Mouse (Mus musculus) MEL (cell line): ENCODE measurements around the gene Stx6.

Experiments
- CHD2 ChIP-seq: IDR thresholded peaks from 2 replicates; pipeline ENCODE4 v1.6.1; 2011; ENCODE audit warnings: low read length, improper control_type of control experiment
- E2F4 ChIP-seq: IDR thresholded peaks from 2 replicates; pipeline ENCODE4 v1.6.1; 2011; ENCODE audit warnings: low read depth, low read length, improper control_type of control experiment, borderline replicate concordance
- JUND ChIP-seq: IDR thresholded peaks from 2 replicates; pipeline ENCODE4 v1.6.1; 2011; ENCODE audit warnings: low read depth, mild to moderate bottlenecking, improper control_type of control experiment, low read length
- POLR2A ChIP-seq, 2 experiments: IDR thresholded peaks; 2 replicates each; pipeline ENCODE4 v1.6.1; 2011 to 2012; ENCODE audit warnings: low read length in 2 of 2, mild to moderate bottlenecking in 2 of 2, control low read depth in 1 of 2, improper control_type of control experiment in 1 of 2, low read depth in 1 of 2, moderate library complexity in 1 of 2; ENCODE audit not compliant: control insufficient read depth in 1 of 2, insufficient read depth in 1 of 2, poor library complexity in 1 of 2
- TAL1 ChIP-seq: IDR thresholded peaks from 2 replicates; pipeline ENCODE4 v1.6.1; 2012; ENCODE audit warnings: mild to moderate bottlenecking, inconsistent platforms, low read length, moderate library complexity, mixed read lengths

- TF ChIP-seq E2F4: no peak
- no peak for TF ChIP-seq TAL1
- no peak for TF ChIP-seq JUND
- TF ChIP-seq CHD2: no peak
- TF ChIP-seq POLR2A (IDR thresholded peaks at IDR 0.05; ENCODE audit: control insufficient read depth in 1 of 2, insufficient read depth in 1 of 2, low read depth in 1 of 2, low read length in 2 of 2, poor library complexity in 1 of 2): no peak
These were observed 36.3 kb upstream of the Stx6 start for GRCm38 (mm10) chr1:155121977-155122939.
